Mouse (Mus musculus) cerebellum, postnatal 25 days (tissue): ENCODE results near the gene Nr6a1.
A peak's percentile ranks its signal among the peaks of the same experiment; 100 is the strongest.

Experiments
- DNase-seq, 2 experiments: peaks; one replicate each; pipeline ENCODE4 v3.0.0; 2021; ENCODE audit warnings: mixed read lengths in 2 of 2

The Nr6a1 gene

DNA sequence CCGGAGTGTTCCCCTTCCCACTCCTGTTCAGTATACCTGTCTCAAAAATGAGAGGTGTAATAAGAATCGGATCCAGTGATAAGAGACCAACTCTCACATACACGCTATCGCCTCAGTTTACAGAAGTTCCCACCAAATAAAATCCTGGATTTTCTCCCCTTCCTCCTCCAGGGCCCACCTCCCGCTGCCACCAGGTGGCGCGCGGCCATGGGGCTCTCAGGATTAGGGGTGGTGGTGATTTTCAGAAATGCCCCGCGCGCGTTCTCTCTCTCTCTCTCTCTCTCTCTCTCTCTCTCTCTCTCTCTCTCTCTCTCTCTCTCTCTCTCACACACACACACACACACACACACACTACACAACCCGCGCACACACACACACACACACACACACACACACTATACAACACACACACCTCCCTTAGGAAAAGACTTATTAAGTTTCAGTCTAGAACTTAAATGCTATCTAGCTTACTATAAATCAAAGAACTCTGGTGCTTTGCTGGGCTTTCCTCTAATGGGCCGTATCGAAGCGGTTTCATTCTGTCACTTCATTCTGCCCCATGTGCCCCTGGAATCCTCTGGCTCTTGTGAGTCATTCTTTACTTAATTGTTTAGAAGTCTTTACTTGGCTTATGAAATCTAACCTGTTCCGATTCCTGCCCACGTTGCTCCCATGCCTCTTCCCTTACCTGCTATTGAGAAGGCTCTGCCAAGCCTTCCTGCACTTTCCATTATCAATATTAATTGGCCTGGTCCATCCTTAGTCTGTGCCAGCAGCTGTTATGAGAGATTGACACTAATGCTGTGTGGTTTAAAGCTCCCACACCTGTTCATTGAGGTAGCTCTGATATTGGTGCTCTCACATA is at the start of gene Nr6a1:
TSS of gene Nr6a1 (minus strand) at position 574 of the 865 bp plus-strand sequence.
- DNase-seq = peak; percentile 65 to 83

- DNase-seq = no peak
Measured at GRCm38 (mm10) chr2:38975941-38976805, 48.7 kb upstream of the Nr6a1 start.

GRCm38 (mm10) chr2:38975181-38975580 is 47.7 kb upstream of the Nr6a1 start:
- DNase-seq = no peak

DNA sequence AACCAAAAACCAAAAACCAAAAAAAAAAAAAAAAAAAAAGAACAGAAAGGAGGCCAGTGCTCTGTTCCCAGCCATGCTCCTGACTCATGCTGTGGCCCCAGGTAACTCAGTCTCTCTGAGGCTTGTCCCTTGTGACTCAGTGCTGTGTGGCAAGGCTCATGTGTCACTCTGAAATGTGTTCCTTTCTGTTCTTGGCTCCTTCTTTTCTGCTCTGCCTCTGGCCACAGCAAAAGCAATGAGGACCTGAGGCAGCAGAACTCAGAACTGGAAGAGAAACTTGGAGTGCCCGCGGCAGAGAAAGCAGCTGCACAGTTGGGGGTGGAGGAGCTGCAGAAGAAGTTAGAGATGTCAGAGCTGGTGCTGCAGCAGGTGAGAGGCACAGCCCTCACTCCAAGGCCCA is 46.7 kb upstream of the Nr6a1 start:
- DNase-seq = no peak

DNA sequence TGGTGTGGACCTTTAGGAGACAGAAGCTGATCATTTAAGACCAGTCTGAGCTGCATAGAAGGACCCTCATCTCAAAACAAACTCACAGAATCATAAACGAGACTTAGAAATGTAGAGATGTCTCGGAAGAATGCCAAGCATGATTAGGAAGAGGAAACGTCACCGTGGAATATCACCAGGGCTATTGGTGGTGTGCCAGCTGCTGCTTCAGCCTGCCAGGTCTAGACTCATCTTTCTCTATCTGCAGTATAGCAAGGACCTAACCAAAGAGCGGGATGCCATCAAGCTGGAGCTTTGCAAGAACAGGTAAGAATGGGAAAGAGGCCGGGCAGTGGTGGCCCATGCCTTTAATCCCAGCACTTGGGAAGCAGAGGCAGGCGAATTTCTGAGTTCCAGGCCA is 46.2 kb upstream of the Nr6a1 start:
- no peak for DNase-seq

DNA sequence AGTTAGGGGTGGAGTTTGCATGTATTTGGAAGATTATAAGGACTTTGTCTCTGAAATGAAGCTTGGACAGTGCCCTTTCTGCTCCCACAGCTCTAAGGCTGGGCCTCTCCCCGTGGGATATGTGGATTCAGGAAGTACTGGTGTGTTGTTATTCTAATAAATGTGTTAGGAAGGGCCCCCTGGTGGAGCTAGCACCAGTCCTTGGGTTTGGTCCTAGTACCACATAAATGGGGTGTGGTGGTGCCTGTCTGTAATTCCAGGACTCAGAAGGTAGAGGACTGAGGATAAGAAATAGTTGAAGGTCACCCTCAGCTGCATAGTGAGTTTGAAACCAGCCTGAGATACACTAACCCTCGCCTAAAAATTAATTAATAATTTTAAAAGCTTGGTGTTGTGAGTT is 45.7 kb upstream of the Nr6a1 start:
- no peak for DNase-seq

DNA sequence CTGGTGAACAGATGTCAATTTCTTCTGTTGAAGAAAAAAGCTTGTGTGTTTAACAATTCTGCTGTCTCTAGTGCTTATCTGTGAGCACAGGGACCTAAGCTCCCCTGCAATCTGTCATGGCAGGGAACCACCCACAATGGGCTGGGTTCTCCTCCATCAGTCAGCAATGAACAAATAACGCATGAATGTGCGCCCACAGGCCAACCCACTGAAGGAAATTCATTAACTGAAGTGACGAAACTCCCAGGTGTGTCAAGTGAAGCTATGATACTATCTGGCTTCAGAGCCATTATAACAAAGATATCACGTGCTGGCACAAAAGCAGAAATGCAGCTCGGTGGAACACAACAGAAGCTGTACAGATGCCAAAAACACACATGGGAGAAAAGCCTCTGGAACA is 42.6 kb upstream of the Nr6a1 start:
- DNase-seq = no peak

GRCm38 (mm10) chr2:38969650-38970049 is 42.2 kb upstream of the Nr6a1 start:
- DNase-seq = no peak

DNA sequence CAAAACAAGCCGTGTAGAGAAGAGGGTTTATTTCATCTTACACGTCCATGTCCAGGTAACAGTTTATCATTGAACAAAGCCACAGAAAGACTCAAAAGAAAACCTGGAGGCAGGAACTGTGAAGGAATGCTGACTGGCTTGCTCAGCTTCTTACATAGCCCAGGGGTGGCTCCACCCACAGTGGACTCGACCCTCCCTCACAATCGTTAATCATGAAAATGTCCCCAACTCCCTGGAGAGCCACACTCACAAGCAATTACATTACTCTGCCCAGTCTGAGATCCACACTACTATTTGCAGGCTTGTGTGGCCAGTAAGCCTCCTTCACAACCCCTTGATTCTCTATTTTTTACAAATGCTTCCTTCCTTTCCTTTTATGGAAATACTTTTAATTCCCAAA is 36.7 kb upstream of the Nr6a1 start:
- DNase-seq = no peak

GRCm38 (mm10) chr2:38957671-38958223 is 30.3 kb upstream of the Nr6a1 start:
- DNase-seq = no peak

GRCm38 (mm10) chr2:38956062-38956461 is 28.6 kb upstream of the Nr6a1 start:
- no peak for DNase-seq

DNA sequence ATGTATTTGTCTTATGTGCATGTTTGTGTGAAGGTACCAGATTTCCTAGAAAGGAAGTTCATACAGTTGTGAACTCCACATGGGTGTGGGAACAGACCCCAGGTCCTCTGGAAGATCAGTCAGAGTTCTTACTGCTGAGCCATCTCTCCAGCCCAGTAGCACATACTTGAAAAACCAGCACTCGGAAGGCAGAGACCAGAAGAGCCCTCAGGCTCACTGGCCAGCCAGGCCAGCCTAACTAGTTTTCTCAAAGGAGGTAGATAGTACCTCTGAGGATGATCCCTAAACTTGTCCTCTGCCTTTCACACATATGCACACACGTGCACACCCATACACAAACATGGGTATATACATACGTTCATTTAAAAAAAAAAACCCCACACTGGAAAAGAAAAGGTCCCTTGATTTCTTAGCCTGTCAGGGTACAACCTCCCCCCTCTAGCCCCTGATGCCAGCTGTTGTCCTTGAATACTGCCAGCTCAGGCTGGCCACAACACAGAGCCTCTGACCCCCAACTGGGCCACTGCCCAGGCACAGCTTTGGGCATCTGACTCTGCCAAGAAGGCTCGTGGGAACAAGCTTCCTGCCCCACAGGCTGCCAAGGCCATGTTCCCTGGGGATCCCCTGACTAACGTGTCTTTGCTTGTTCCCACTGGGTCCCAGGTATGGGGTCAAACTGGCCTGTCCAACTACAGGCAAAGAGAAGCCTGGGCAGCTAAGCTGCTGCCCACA is 25.8 kb upstream of the Nr6a1 start:
- peak in 1 of 2 experiments; percentile 37 for DNase-seq

DNA sequence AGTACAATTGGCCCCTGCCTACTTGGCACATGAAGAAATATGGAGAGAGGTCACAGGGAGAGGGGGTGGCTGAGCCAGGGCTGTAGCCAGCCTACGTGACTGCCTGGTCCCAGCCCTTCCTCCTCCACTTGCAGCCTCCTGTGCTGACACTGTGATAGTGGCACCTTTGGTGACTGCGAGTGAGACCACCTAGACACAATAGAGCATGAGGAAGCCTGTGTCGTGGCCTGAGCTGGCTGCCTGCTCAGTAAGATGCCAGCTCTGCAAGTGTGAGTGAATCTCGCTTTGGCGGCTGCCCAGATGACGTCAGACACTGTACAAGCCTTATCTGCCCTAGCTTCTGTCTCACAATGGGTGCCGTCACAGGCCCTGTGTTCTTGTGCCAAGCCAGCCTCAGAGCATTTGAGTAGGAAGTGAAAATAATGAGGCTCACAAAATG is 22.8 kb upstream of the Nr6a1 start:
- DNase-seq = peak; percentile 79 to 87

DNA sequence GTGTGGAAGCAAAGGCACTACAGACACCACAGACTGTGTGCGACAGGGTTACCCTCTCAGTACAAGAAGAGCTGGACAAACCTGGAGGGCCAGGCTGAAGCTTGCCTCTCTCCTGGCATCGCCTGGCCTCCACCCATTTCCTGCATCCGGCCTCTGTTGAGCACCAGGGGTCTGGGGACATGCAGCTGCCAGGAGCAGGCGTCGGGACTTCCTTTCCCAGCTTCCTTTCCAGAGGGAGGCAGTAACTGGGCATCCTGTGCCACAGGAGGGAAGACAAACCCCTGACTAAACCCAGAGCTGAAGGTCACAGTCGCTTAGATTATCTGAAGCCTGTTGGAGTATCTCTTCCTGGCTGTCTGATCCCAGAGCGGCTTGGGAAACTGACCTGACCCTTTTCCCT is 20.1 kb upstream of the Nr6a1 start:
- no peak for DNase-seq

DNA sequence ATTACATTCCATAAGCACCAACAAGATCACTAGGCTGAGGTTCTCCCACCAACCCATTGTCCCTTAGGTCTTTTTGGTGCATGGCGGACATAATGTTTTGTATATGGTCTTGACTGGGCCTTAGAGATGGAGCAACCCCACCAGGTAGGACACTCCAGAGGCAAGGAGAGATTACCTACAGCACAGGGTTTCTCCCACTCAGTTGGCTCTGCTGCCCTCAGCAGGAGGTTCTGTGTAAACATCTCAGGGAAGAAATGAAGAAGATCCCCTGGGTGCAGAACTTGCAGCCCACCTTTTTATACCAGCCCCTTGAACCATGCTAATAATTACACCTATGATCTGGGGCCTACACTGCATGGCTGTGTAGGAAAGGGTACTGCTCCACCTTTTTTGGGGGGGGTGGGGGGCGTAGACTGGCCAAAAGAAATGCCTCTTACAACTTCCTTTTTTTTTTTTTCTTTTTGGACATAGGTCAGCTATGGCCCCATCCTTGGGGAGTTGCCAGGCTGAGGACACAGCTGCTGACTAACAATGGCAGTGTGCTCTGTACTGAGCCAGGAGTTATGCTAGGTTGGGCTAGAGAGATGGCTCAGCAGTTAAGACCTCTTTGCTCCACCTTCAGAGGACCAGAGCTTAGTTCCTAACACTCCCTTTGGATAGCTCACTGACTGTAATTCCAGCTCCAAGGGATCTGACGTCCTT is 17.1 kb upstream of the Nr6a1 start:
- no peak for DNase-seq

DNA sequence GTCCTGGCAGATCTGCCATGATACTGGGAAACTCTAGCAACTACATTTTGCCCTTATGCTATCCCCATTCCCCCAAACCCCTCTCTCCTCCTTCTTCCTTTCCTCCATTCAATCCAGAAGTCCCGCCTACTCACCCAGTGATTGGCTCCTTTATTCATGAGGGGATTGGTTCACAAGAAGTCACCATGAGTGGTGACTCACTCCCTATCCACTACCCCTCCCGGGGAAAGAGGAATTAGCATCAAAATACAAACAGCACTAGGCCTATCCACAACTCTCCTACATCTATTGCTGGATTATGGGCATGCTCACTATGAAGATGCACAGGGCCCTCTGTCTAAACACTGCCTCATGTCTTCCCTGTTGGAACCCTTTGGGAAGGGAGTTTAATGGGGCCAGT is 16.5 kb upstream of the Nr6a1 start:
- DNase-seq = no peak

DNA sequence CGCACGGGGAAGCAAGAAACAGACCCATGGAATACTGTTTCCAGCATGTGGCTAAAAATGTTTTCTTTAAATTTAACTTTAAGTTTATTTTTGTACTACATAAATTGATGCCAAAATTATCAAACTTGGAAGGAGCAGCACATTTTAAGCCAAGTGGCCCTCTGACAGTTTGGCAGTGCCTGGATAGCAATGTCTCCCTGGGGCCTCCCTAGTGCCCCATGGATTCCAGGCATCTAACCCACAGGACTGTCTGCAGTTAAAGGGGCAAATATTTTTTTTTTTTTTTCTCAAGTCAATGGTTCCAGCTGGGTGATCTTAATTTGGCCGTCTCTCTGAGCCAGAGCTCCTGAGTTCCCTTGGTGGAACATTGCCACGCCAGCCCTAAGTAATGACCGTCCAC is 15.7 kb upstream of the Nr6a1 start:
- DNase-seq = no peak

DNA sequence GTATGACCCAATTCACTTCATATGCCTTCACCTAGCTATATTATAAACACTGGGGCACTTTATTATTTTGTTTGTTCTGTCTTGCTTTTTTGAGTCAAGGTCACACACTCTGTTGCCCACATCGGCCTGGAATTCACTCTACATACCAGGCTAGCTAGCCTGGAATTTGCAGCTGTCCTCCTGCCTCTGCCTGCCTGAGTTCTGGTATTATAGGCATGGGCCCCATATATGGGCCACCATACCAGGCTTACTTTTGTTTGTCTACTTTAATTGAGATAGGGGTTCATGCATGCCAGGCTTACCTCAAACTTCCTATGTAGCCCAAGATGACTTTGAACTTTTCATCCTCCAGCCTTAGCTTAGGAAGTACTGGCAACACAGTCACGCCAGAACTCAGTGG is 14.4 kb upstream of the Nr6a1 start:
- DNase-seq = no peak

DNA sequence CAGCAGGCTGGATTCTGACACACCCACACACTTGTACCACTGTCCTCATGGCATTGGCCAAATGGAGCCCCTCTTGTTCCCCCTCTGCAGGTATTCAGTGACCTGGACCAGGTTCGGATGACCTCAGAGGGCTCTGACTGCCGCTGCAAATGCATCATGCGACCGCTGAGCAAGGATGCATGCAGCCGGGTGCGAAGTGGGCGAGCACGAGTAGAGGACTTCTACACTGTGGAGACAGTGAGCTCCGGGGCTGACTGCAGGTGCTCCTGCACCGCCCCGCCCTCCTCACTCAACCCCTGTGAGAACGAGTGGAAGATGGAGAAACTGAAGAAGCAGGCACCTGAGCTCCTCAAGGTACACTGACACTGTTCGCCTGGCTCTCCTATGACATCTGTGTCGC is 13.9 kb upstream of the Nr6a1 start:
- no peak for DNase-seq

DNA sequence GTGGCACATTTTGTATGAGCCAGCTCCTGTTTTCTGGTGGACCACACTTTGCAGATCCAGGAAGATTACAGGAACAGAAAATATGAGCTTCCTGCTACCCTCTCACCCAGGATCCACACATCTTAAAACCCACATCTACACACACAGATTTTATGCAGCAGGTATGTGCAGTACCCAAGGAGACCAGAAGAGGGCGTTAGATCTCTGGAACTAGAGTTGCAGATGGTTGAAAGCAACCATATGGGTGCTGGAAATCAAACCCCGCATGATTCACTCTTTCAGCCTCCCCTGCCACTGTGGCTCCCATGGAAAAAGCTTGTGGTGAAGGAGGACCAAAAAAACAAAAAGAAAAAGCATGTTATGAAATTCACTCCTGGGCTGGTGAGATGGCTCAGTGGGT is 11.6 kb upstream of the Nr6a1 start:
- no peak for DNase-seq

DNA sequence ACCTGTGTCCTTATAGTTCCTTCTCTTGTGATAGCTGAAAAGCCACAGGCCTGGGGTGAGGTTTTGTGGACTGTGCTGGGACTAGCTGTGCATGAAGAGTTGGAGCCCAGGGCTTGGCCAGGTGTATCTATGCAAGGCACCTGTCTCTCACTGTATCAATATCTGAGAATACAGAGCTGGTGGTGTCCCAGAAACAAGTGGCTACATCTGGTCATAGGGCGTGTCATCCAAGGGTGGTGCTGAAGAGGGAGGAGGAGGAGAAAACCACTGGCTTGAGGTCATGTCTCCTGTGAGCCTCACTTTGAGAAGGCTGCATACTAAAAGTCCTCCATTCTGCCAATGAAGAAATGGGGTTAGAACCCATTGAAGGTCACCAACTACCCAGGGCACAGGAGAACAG is 10.5 kb upstream of the Nr6a1 start:
- DNase-seq = no peak

- no peak for DNase-seq
Measured at GRCm38 (mm10) chr2:38937396-38937795, 9.9 kb upstream of the Nr6a1 start.
